Mouse (Mus musculus): Measurements from ENCODE around the gene Prkcq.

The Prkcq gene

DNA sequence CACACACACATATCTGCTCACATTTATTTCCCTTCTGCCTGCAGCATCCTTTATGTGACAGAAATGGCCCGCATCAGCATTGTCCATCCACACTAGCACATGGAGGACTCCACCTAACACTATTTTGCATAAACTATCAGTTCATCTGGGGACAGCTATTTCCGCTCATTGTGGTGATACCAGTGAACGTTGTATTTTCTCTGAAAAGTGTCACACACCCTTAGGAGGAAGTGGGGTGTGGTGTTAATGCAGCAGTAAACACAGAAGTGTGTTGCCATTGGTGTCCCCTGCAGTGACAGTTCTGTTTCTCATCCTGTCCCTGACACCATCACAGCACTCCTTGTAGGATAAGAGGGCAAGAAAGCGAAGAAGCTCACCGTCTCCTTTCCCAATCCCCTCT is 46.2 kb downstream of the Prkcq start:
- no peak for DNase-seq (ENCODE audit: low spot score in 2 of 2)

DNA sequence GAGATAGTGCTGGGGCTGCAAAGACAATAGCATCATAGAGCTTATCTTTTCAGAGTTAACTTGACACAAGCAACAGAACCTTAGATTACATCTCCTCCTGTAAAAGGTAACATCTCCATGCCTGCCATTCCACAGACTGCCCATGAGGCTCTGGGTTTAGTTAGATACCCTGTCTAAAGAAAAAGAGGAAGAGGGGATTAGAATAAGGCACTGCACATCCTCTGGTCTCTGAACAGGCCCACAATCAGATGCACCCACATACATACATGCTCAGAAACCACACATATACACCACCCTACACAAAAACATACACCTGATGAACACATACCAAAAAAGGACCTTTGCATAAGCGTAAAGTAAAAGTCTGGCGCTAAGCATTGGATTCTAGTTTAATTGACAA is 47.4 kb downstream of the Prkcq start:
- no peak for DNase-seq (ENCODE audit: low spot score in 2 of 2)

DNA sequence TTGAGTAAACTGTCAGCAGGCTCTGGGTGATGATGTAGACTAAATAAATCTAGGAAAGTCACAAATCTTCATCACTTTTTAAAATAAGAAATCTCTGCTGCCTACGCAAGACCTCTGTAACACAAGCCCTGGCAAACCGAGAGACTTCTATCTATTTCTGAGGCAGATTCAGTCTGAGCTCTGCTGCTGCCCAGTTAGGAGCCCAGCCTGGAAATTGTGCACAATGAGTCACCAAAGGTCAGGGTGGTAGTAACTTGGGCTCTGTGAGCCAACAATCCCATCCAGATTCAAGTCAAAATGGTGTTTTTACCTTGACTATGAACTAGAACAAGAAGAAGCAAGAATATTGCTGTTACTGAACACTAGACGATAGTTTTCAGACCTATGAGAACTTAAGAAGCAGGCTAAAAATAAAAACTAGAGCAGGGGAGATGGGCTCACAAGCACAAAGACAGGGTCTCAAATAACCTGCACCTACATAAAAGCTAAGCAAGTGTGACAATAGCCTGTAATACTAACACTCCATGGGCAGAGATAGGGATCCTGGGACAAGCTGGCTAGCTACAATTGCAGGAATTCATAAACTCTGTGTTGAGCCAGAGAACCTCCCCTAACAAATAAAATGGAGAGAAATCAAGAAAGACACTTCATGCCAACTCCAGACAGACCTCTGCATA is 53.0 kb downstream of the Prkcq start:
- no peak for DNase-seq (ENCODE audit: low spot score in 2 of 2)

DNA sequence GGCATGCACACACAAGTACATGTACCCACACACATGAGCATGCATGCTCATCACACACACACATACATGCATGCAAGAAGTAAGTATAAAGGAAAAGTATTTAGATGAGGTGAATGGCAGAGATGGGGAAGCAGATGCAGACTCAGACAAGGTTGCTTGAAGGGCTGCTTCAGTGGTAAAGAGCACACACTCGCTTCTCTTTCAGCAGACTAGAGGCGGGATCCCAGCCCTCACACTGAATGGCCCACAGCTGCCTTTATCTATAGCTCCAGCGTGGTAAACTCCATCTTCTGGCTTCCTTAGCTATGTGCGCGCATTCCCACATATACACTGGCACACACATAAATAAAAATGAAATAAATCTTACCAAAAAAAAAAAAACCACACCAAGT is 53.6 kb downstream of the Prkcq start:
- no peak for DNase-seq (ENCODE audit: low spot score in 2 of 2)

DNA sequence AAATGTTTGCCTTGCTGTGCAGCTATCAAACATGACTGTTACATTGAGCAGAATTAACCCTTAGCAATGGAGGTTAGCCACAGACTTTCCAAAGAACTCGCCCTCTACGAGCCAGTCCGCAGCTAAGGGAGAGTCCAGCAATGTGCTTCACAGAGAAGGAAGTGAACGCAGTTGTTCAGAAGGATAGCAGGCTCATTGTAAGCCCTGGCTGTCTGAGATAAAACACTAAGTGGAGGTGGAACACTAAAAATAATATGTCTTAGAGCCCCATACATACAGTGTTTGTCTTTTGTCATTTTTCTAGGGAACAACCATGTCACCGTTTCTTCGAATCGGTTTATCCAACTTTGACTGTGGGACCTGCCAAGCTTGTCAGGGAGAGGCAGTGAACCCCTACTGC is 54.6 kb downstream of the Prkcq start:
- DNase-seq (ENCODE audit: low spot score in 2 of 2): no peak

DNA sequence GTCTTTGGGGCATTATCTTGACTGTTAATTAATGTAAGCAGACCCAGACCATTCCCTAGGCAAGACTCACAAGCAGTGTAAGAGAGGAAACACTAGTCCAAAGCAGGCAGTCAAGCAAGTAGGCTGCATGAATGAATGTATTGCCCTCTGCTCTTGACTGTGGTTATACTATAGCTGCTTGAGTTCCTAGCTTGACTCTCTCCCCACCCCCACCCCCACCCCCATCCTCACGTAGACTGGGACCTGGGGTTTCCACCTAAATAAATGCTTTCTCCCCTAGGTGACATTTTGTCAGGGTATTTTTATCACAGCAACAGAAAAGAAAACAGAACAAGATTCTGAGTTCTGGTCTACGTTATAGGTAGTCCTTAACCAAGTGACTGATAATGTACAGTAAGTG is 57.2 kb downstream of the Prkcq start:
- DNase-seq (ENCODE audit: low spot score in 2 of 2): no peak

DNA sequence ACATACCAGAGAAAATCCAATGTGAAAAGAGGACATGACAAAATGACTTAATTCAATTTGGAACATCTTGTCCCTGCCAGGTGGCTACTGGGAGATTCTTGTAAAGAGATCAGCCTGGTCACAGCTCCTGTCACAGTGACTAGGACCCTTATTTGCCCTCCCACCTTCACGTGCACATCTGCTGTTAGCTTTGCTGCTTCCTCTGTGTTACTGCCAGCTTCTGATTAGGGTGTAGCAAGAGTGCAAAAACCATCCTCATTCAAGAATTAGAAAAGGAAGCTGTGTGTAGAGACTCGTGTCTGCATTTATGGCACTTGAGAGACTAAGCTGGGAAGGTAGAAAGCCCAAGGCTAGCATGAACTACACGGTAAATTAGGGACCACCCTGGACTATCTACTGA is 59.2 kb downstream of the Prkcq start:
- DNase-seq (ENCODE audit: low spot score in 2 of 2): no peak

DNA sequence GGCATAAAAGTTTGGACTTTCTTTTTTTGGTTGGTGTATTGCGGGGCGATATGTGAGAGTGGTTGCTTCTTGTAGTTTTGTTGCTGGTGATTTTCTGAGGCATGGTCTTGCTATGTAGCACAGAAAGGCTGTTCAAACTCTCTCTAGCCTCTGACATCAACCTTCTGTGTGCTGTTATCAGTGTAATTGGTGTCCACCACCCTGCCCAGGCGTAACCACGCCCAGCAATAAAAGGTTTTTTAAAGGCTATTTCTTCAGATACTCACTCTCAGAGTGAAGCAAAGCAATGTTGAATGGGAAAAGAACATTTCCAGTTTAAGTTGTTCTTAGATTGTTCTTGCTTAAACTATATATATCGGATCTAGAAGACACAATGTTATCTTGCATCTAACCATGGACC is 60.1 kb downstream of the Prkcq start:
- no peak for DNase-seq (ENCODE audit: low spot score in 2 of 2)

DNA sequence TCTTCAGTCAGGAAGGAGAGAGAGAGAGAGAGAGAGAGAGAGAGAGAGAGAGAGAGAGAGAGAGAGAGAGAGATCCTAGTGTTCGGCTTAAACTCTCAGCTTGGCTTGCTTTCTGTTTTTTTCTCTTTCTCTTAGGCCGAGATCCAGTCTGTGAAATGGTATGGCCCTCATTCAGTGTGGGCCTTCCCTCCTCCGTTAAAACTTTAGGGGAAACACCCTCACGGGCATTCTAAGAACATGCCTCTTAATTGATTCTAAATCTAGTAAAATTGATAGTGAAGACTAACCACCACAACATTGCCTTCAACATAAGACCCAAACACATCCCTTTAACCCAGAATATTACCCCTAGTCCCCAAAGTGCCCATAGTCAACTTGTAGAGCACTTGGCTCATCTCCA is 66.3 kb downstream of the Prkcq start:
- DNase-seq (ENCODE audit: low spot score in 2 of 2): no peak

DNA sequence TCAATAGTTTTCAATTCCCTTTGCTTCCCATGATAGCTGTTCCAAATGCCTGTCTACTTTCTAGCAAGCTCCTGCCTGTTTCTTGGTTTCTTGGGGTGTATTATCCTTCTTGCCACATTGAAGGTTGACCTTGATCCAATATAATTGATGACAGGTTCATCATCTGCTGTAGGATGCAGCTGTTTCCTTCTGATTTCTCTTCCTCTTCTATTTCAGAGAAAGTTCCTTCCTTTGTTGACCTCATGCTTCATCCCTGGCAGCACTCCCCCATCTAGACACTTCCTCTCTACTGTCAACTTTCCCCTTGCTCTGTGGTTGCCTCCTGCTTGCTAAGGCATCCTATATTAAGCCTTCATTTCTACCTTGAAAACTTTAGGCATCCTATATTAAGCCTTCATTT is 67.6 kb downstream of the Prkcq start:
- DNase-seq (ENCODE audit: low spot score in 2 of 2): no peak

DNA sequence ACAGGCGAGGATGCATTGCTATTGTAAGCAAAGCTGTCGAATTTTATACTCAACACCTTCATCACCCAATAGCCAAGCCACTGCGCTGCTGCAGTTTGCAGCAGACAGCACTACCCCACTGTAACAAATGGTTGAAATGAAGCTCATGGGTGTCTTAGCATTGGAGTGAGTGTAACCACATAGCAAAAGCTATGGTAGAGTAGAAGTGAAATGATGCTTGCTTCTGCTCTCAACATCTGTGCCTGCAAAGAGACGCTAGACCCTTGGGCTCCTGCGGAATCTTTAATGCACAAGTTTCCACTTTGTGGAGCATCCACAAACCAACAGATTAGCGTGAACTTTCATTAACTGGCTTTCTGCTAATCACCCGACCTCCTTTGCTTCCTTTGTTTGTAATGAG is 74.0 kb downstream of the Prkcq start:
- DNase-seq (ENCODE audit: low spot score in 2 of 2): no peak

DNA sequence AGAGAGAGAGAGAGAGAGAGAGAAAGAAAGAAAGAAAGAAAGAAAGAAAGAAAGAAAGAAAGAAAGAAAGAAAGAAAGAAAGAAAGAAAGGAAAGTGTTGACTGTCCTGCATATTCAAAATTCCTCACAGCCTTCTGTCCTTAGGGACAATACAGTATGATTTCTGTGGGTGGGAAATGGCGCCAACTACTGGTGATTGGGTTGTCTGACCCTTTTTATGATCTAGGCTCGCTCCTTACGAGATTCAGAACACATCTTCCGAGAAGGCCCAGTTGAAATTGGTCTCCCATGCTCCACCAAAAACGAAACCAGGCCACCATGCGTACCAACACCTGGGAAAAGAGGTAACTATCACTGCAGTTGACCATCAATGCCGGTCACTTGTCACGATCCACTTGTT is 82.0 kb downstream of the Prkcq start:
- peak; percentile 32 to 64 for DNase-seq (ENCODE audit: low spot score in 2 of 2)

DNA sequence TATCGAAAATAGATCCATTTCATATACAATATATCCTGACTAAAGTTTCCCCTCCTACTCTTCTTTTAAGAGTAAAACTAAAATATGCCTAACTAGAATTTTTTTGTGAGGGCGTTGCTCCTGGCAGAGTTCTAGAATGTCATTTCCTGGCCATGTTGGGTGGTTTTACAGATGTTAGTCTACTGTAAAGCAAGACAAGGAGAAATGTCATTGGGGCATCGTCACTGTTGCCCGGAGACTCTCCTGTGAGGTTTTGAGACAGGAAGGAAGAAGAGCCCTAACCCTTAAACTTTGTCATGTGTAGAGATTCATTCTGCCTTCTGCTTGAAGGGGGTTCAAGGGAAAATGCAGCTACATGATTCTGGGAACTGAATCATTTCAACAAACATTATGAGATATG is 82.5 kb downstream of the Prkcq start:
- no peak for DNase-seq (ENCODE audit: low spot score in 2 of 2)

DNA sequence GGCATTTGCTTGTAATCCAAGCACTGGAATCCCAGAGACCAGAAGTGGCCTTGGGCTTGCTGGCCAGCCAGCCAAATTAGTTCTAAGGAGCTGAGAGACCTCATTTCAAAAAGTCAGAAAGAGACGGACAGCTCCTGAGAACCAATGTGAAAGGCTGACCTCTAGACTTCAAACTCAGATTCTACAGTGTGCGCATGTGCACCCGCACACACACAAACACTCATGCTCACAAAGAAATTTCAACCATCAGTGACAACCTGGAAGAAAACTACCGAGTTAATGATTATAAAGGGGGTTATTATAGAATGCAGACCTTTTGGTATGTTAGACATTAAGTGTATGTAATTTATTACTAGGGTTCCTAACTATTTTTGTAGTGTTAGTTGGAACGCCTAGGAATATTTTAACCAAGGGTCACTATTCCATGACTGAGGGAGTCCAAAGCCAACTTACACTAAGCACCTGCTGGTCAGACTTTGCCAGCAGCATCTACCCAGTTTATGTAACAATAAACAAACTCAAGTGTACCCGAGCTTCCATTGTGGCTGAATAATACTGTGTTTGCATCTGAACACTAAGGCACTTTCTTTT is 85.4 kb downstream of the Prkcq start:
- no peak for DNase-seq (ENCODE audit: low spot score in 2 of 2)

DNA sequence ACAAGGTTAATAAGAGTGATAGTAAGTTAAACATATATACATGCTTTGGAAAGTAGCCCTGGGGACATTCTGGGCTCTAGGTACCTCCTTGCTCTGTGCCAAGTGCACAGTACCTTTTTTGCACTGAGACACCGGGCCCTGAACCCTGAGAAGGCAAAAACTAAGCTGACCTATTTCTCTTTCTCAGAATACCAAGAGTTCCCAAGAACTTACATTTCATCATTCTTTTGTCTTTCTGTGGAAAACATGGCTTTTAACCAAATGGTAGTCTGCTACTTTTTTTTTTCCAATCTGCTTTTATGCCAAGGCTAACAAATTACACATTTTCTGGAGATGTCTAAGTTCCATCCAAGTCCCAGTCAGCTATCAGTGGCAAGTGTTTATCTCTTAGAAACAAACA is 86.3 kb downstream of the Prkcq start:
- no peak for DNase-seq (ENCODE audit: low spot score in 2 of 2)

DNA sequence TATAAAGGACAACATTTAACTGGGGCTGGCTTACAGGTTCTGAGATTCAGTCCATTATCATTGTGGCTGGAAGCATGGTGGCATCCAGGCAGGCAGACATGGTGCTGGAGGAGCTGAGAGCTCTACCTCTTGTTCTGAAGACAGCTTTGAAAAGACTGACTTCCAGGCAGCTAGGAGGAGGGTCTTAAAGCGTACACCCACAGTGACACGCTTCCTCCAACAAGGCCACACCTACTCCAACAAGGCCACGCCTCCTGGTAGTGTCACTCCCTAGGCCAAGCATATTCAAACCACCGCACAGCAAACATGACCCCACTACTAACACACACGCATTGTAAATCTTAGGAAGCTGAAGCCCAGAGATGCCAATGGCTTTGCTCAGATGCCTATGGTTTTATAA is 87.5 kb downstream of the Prkcq start:
- DNase-seq (ENCODE audit: low spot score in 2 of 2): no peak

DNA sequence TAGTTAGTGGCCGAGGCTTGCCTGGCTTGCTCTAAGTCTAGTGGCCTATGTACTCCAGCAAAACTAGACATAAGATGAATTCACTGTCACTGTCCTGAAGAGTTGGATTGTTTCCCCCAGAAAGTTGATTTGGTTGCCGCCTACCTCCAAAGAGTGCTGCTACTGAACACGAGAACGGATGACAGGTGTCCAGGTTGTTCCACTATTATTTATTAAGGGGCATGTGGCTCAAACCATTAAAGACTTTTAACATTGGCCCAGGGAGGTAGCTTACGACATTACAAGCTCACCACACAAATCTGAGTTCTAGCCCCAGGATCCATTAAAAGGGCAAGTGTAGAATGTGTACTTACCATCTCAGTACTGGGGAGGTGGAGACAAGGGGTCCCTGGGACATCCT is 92.9 kb downstream of the Prkcq start:
- no peak for DNase-seq (ENCODE audit: low spot score in 2 of 2)

DNA sequence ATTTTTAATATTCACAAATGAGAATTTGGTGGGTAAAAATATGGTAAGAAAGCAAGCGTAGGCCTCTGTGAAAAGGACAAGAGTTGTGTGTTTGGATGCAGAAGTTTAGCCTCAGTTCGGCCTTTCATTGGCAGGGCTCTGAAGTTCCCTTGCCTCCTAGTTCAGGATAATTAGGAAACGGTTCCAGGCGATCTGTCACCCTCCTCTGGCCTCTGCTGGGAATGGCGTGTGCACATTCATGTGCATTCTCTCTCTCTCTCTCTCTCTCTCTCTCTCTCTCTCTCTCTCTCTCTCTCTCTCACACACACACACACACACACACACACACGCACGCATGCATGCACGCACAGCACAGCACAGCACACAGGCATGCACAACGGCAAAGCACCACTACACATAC is 93.5 kb downstream of the Prkcq start:
- DNase-seq (ENCODE audit: low spot score in 2 of 2): no peak

DNA sequence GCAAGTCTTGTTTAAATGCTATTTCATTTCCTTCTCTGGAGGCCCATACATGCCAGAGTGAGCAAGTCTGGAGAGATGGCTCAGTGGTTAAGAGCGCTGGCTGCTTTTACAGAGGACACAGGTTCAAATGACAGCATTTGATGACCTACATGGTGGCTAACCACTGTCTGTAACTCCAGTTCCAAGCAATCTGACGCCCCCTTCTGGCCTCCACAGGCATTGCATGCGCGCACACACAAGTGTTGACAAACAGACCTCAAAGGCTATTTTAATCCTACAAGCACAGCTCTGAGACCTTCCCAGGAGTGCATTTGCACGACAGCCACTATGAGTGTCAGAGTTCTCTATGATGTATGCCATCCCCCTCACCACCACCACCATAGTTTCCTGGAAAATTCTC is 94.4 kb downstream of the Prkcq start:
- DNase-seq (ENCODE audit: low spot score in 2 of 2): peak; percentile 40 to 71

DNA sequence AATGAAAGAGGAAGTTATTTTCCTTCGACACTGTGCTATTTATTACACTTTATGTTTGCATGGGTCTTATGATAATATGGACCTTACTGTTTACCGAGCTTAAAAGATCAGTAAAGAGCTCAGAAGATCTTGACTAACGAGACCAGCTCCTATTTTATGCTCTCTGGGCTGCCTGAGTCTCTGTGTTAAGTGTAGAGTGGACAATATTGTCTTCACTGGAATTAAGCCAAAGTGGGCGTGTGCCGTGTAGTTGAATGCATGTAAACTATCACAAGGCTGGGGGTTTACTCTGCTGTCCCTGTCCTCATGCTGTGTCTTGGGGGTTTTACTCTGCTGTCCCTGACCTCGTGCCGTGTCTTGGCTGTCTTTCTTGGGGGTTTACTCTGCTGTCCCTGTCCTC is 107.1 kb downstream of the Prkcq start:
- no peak for DNase-seq (ENCODE audit: low spot score in 2 of 2)

DNA sequence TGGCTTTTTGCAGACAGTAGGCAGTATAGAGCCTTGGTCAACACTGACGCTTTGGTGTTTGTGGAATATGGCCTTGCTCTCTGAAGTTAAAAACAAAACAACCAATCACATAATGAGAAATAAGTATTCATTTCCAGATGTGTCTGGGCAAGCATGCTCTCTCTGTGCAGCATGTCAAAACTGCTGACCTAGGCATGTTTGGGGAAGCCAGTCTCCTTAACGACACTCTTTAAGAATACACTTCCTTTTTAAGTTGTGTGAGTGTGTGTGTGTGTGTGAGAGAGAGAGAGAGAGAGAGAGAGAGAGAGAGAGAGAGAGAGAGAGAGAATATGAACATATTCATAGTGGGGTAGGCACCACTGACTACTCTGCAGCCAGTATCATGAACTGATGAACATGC is 108.3 kb downstream of the Prkcq start:
- DNase-seq (ENCODE audit: low spot score in 2 of 2): no peak

DNA sequence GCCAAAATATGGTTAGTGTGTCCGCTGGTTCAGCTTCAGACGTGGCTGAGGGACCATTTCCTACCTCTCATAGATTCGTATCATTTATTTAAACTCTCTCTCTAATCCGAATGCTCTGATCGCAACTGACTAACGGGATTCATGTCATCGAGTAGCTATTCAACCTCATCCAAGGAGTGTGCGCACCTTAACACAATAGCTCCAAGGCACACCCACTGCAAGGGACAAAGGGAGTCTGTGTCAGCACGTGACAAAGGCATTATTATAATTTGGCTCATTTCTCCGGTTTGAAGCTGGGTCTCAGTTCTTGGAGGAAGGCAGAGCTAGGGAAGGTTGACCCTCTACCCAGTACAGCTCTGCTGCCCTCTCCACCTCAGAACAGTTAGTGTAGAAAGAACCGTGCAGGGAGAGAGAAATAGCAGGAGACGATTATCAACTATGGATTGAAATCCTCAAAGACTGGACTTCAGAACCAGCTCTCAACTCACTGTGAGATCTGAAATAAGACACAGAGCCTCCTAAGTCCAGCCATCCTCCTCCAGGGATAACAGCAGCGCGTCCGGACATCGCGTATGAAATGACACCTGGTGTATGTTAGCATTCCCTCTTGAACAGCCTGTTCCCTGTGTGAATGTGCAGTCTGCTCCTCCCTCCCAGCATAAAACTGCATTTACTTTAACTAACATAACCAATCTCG is 116.1 kb downstream of the Prkcq start:
- no peak for DNase-seq (ENCODE audit: low spot score in 2 of 2)

DNA sequence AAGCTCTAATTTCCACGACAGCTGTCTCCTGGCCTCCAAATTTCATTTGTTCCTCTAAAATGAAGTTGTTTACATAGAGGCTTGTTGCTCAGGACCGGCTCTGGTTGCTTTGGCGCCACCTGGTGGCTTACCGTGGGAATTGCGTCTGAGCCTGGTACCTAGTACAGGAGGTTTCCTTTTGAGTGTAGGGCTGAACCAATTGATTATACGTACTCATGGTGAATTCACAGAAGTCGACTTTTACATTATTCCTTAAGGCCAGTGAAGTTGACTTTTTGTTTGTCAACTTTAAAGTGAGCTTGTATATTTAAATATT is 116.6 kb downstream of the Prkcq start:
- peak; percentile 73 to 87 for DNase-seq (ENCODE audit: low spot score in 2 of 2)

DNA sequence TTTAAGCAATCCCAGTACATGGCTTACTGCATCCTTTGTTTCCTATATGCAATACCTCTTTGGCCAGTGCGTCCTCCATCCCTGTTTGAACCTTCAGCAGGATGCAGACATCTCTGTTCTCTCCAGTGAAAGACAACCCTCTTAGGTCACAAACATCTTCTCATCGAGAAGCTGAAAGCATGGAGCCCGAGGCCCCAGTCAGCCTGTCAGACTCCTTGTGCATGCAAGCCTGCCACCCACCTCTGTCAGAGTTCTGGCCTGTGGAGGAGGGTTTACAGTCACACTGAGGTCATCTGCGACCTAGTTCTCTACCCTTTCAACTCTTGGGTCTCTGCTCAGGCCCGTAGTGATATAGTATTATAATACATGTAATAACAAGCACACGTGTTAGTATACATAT is 119.0 kb downstream of the Prkcq start:
- DNase-seq (ENCODE audit: low spot score in 2 of 2): no peak

Measured in thymus, postnatal 10 days (tissue).